Mouse (Mus musculus): ENCODE measurements around the gene Slc26a11. TPM values are rescaled to one million over a fixed set of nuclear protein-coding genes. Genes with fewer than 3 reads are reported as not detected.

Slc26a11 gene
- total RNA-seq (2023) = 10 to 100 TPM; 25.8 to 34.6 TPM

DNA sequence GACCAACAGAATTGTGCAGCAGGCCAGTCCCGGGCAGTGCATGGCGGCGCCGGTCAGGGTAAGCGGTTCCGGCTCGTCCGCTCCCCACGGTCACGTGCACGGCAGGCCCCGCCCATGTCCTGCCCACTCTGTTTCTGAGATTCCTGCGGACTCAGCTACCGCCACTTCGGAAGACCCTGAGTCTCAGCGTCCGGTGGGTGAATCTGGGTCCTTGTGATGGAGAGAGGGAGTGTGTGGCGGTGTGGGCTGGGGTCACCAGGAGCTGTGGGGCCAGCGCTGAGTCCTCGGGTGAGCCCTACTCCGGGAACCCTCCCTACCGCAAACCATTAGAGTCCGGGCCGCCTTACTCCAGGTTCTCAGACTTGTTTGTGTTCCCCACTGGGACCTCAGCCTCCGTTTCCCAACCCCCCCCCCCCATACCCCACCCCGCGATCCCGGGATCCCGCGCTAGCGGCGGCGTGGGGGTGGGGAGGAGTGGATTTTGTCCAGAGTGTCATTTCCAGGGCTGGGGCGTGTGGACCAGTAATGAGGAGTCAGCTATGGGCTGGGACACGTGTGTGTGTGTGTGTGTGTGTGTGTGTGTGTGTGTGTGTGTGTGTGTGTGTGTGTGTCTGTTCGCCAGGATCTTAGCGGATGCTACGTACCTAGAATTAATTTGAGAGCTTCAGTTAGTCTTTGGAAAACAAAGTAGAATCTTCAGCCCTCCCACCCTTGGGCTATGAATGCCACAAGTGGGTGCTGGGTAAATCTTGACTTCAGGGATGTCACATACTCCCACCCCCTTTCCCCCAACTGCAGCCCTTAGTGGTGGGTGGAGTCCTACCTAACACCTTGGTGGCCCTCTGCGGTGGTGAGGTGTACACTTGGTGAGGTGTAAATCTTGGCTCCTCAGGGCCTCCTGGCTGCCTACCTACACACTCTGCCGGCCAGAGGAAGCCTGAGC lies at the start of gene Slc26a11, which contains the start of gene Sgsh:
Slc26a11 (plus strand) TSS at position 115 of the 943 bp plus-strand sequence.
Sgsh (minus strand) TSS at position 94 of the 943 bp plus-strand sequence.

DNA sequence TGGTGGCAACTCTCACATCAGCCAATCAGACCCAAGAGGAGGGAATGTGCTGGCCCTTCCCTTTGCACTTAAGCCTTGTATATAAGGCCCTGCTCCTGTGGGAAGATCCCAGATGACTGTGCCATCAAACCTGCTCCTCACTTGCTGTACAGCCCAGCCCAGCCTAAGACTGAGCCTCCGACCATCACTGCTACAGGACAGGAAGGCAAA lies 47.8 kb upstream of the Slc26a11 start, which contains the start of gene Card14:
Card14 (plus strand) TSS at position 111 of the 210 bp plus-strand sequence.

DNA sequence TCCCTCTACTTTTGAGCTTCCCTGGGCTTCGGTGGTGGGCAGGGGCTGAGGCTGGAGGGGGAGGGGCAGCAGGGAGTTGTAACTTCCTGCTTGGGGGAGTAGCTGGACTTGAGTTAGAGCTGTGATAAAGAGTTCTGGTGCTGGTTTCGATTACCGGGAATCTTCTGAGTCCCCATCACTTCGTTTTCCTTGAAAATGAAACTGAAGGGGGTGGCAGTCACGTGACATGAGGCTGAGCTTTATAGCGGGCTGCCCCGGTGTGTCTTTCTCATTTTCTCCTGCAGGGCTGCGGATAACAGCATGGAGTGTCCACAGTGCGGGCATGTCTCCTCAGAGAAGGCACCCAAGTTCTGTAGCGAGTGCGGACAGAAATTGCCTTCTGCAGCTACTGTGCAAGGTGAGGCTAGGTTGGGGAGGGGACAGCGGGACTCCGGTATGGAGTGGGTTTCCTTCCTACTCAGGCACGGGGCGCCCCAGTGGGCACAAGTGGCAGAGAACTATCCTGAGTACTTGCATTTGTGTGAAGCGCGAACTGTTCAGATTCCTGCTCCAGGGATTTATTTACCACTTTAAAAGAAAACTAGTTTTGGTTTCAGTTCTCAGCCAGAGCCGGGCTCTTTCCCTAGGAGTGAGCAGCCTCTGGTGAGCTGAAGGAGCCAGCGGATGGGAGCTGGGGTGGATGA lies 37.6 kb downstream of the Slc26a11 start, which contains the start of gene Rnf213:
Rnf213 (plus strand) TSS at position 301 of the 683 bp plus-strand sequence.

Other genes with a start within 250 kb of the Slc26a11 start
- 10 to 100 TPM; 10.8 to 11.0 TPM for gene Tbc1d16, start 127.1 kb upstream of the Slc26a11 start, total RNA-seq (2023)
- under 1 TPM; 0.18 to 0.88 TPM for gene Ccdc40, start 127.0 kb upstream of the Slc26a11 start, total RNA-seq (2023)
- gene Gaa, start 87.7 kb upstream of the Slc26a11 start, total RNA-seq (2023) = 10 to 100 TPM; 72.0 to 73.3 TPM
- 100 to 1,000 TPM; 132 to 152 TPM for gene Eif4a3, start 55.5 kb upstream of the Slc26a11 start, total RNA-seq (2023)
- not detected for gene Card14, start 47.8 kb upstream of the Slc26a11 start, total RNA-seq (2023)
- 10 to 100 TPM; 33.2 to 35.1 TPM for gene Sgsh, start within 50 bp of the Slc26a11 start, total RNA-seq (2023)
- 100 to 1,000 TPM; 146 to 166 TPM for gene Rnf213, start 37.5 kb downstream of the Slc26a11 start, total RNA-seq (2023)
- gene Endov, start 135.8 kb downstream of the Slc26a11 start, total RNA-seq (2023) = 10 to 100 TPM; 17.2 to 22.7 TPM
- gene Nptx1, start 192.2 kb downstream of the Slc26a11 start, total RNA-seq (2023) = not detected
- gene Rptor, start 247.3 kb downstream of the Slc26a11 start, total RNA-seq (2023) = 10 to 100 TPM; 45.5 to 54.4 TPM

Data from monocyte, adult 59 days (primary cell).